Mouse (Mus musculus) spleen, adult 2 months (tissue): ENCODE results near the gene Alox12b.

Experiments used
- CTCF ChIP-seq: fragments of 200-500 bp; IDR thresholded peaks from 2 replicates; pipeline ENCODE4 v1.5.1; 2011; ENCODE audit warnings: mild to moderate bottlenecking, inconsistent platforms; ENCODE audit not compliant: insufficient read depth, insufficient read length, insufficient replicate concordance; ENCODE audit errors: extremely low read depth
- POLR2A ChIP-seq: fragments of 200-500 bp; IDR thresholded peaks from 2 replicates; pipeline ENCODE4 v1.6.1; 2011; ENCODE audit warnings: low read depth, low read length, inconsistent platforms

DNA sequence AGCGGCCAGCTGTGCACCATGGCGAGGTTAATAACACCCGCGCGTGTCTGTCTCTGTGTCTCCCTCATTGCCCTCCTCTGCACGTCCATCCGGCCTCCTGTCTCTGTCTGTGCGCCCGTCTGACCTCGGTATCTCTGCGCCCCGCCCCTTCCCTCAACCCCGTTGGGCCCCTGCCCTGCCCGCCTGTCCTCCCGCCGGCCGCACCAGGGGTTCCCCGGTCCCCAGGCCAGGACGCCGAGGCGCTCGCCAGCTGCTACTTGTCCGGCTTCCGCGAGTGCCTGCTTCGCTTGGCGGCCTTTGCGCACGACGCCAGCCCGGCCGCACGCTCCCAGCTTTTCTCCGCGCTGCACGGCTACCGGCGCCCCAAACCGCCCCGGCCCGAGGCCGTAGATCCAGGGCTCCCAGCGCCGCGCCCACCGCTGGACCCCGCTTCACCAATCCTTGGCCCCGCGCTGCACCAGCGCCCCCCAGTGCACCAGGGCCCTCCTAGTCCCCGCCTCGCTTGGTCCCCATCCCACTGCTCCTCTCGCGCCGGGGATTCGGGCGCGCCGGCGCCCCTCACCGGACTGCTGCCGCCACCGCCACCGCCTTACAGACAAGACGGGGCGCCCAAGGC is 34.3 kb upstream of the Alox12b start, which contains the start of gene 9130213A22Rik:
- TF ChIP-seq CTCF, result peak; percentile 48; the same call in 1 of the 2 replicates
- TF ChIP-seq POLR2A, result no peak
